Mouse (Mus musculus) frontal cortex, postnatal 36 days (tissue): ENCODE results near the gene Emsy.
A peak's percentile ranks its signal among the peaks of the same experiment; 100 is the strongest.

Source experiments
- DNase-seq, 2 experiments: peaks; one replicate each; pipeline ENCODE4 v3.0.0; 2022; ENCODE audit warnings: low spot score in 2 of 2

Gene Emsy

DNA sequence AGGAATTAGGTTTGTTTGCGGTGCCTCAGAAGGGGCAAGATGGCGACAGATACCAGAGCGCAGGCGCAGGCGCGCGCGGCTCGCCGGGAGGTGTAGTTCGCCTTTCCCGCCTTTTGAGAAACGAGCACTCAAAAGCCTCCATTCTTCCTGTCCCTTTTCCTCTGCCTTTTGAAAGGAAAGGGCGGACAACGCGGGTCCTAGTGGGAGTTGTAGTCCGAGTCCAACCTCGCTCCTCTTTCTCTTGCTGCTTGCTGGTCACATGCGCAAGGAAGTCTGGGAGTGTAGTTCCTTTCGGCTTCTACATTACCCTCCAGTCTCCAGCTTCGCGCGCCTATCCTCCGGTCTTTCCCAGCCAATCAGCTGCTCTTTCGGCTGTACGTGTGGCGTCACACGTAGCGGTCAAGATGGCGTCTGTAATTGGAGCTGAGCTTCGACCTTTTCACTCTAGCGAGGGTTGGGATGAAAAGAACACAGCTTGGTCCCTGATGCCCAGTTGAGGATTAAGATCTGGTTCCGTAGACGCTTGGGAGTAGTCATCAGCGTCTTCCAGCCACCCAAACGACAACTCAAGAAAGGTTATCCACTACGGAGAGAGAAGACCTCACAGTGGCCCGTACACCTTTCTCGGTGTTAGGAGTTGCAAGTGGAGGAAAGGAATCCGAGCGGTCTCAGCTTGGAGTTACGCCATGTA is at the start of gene Emsy:
TSS of gene Emsy (minus strand) at position 253 of the 691 bp plus-strand sequence.
- peak; percentile 97 for DNase-seq

DNA sequence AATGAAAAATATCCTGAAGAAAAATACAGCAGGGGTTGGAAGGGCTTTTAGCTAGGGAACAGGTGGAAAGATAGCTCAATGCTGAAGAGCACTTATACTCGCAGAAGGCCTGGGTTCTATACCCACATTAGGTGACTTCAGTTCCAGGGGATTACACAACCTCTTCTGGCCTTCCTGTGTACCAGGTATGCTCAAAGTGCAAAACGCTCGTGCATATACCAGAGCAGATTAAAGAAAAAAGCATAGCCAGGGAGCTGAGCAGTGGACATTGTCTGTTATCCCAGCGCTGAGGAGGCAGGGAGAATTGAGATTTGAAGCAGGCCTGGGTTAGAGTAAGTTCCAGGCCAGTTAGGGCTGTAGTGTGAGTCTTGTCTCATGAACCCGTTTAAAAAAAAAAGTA is 47.7 kb upstream of the Emsy start:
- no peak for DNase-seq

DNA sequence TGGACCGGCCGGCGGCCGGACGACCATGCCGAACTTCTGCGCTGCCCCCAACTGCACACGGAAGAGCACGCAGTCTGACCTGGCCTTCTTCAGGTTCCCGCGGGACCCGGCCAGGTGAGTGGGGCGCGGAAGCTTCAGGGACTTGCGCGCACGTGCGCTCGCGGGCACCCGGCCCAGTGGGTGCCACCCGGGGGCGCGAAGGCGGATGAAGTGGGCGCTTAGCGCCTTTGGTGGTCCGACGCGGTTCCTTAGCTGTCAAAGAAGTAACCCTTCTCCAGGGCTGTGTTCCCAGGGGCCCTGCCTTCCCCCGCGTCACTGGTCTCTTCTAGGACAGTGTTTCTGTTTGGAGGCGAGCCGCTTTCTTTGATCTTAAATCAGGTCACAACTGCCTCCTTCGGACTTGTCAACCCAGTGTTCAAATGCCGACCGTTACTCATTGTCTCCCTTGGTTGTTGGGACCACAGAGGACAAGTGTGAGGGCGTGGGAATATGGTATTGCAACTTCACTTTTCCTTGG is 46.8 kb upstream of the Emsy start:
- peak in 1 of 2 experiments; percentile 20 for DNase-seq

DNA sequence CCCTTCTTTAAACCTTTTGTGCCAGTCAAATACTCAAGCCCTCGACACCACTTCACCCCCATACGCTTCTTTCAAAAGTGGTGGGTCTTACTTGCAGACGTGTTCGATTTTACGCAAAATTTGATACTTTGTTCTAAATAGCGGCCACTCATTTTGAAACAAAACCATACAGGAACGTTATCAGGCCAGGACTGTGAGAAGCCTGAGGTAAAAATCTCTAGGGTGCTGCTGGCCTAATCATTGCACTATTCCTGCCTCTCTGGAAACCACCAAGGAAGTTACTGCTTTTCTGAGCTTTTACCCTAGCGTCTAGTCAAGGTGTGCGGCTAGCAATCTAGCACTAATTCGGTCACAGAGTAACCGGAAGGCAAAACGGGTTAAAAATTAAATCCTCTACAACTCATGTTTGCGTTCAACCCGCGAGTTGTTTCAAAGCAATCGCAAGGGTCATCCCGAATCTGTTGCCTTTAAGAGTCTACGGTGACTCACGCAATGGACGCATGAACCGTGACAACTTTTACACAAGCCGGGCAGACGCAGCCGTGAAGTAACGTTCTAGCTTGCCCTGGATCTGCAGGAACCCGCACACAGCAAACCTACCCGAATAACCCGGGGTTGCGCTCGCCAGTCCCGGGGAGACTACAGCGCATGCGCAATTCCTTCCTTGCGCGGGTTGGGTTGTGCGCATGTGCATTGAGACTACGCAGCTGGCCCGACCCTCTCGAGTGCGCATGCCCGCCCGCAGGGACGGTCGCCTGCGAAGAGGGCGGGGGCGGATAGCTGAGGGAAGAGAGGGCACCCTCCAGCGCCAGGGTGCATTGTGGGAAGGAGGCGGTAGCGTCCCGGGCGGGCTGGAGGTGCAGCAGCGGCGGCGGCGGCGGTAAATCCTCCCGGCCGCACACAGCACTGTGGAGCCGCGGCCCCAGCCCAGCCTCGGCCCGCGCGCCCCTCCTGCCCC is 46.0 kb upstream of the Emsy start, which contains the start of gene Thap12:
TSS of gene Thap12 (plus strand) at position 821 of the 958 bp plus-strand sequence.
- peak; percentile 99 to 100 for DNase-seq

DNA sequence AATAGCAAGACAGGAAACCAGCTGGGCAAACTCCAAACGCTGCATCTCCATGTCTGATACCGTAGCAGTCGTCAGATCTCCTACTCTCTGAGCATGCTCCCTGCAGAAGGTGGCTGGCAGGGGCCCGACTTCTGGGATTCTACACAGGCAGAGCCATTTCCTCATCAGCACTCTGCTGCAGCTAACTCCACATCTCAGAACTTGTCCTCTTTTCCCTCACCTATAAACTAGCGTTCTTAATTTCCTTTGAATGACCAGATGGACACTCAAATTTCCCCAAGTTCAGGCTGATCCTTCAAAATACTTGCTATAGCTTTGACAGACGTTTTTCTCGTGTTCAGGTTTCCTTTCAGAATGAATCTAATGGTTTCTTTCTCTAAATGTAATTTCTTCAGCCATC is 45.2 kb upstream of the Emsy start:
- DNase-seq: no peak

DNA sequence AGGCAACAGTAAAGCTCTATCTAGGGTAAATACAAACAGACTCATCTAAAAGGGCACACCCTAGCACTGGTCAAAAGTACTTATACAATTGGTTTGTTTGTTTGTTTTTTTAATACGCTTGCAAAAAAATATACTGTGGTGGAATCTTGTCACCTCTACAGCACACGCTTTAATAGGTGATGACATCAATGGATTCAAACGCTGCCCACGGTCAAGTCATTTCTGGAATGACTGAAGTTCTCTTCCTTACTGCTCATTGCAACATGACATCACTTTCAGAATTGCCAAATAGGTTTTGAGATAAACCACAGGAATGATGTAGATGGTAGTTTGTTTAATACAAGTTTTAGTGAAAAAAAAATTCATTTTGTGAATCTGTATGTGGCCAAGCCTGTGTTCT is 42.0 kb upstream of the Emsy start:
- DNase-seq: no peak

DNA sequence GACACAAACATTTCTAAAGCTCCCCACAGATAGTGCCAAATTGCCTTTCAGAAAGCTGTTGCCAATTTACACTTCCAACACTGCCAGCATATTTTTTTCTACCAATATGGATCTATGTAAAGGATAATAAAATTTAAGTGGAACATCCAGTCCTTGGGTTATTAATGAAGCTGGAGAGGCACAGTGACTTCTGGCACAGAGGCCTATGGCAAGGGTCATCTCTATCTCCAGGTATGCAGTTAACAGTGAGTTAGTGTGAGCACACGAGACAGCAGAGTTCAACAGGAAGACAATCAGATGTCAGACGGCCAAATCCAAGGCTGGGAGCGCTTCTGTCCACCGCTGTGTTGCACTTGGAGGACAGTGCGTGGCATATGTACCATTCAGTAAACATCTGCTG is 41.5 kb upstream of the Emsy start:
- no peak for DNase-seq

DNA sequence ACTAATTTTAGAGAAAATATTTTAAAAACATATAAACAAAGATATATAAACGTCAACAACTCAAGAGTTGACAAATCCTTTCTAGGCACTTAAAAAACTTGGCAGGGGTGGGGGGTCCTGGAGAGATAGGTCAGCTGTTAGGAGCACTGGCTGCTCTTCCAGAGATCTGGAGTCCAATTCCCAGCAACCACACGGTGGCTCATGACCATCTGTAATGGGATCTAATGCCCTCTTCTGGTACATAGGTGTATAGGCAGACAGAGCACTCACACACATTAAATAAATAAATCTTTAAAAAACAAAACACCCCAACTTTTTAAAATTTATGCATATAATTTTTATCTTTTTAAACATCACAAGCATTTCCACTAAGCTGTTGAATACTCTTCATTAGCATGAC is 40.9 kb upstream of the Emsy start:
- no peak for DNase-seq

DNA sequence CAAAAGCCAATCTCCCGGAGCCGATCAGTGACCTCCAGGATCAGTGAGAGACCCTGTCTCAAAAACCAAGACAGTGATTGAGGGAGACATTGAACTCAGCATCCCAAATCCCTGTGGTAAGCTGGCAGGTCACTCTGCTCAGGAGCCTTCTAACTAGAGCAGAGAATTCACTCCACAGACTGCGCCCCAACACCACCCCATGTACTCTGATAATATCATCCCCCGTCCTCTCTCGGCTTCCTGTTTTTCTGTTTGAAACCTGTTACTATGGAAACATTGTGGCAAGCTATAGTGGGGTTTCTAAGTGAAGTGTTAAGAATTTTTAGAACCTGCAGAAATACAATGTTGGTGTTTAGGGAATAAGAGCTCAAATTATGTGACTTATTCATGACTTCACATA is 37.5 kb upstream of the Emsy start:
- DNase-seq: peak in 1 of 2 experiments; percentile 33

DNA sequence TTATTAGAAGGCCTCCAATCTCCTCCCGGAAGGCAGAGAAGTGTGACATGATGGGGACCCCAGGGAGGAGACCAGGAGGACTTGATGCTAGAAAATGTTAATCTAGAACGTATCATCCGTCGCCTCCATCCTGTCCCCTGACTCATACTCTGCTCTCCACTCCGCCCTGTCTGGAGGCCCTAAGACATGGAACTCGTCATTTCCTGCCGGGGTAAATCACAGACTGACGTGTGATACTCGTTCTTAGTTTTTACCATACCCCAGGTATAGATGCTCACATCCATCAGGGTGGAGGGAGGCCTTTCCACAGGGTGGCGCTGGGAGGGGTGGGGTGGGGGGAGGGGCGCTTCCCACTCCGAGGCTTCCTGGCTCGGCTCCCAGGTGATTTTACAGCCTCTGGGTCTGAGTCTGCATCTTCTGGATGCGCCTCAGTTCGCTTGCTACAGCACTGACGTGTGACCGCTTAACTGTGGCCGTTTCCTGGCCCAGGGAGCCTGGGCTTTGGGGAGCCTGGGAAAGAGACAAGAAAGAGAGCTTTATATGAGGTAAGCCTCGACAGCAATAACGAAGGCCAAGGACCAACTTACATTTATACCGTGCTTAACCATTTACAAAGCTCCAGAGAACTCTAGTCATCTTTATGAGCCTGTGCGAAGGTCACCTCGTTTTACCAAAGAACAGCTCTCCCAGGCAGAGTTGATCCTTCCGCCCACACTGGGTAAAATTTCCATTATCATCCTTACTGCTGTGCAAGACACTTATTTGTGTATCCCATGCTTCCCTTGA is 36.4 kb upstream of the Emsy start:
- no peak for DNase-seq

DNA sequence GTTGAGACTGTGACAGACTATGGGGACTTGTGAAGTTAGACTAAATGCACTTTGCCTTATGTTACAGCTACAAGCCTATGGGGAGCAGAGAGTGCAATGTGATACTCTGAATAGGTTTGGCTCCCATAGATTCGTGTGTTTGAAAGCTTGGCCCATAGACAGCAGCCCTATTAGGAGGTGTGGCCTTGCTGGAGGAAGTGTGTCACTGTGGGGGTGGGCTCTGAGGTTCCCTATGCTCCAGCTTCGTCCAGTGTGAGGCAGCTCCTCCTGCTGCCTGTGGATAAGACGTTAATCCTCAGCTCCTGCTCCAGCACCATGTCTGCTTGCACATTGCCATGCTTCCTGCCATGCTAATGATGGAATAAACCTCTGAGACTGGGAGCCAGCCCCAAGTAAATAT is 34.2 kb upstream of the Emsy start:
- DNase-seq: no peak

DNA sequence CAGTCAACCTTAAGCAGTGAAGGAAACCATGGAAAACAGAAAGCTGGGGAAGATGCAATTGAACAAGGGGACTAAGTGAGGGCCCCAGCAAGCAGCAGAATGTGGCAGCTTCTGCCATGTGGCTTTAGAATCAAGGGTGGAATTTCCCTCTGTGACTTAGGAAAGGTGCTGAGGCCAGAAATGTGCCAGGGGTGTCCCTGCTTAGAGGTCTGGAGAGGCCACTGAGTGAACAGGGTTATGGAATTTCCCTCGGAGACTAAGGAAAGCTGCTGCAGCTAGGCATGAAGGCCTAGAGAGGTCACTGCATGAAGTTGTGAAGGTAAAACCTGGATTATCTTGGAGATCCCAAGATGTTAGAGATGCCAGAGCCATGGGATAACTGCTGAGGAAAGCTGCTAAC is 33.5 kb upstream of the Emsy start:
- DNase-seq: no peak

DNA sequence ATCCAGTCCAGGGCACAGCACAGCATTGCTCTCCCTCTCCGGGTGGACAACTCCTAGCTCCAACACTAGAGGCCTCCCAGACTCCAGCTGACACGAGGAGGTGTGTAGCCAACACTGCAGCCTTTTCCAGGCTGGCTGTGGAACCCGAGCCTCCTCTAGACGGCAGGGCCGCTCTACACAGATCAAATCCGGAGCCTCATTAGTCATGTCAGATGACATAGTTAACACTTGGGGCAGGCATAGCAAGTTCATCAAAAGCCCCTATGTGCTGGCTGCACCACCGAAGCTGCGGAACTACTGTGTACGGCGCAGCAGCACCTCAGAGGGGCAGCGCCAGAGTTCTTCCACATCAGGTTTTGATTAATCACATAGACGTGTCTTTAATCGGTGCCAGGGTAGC is 29.3 kb upstream of the Emsy start:
- DNase-seq: no peak

DNA sequence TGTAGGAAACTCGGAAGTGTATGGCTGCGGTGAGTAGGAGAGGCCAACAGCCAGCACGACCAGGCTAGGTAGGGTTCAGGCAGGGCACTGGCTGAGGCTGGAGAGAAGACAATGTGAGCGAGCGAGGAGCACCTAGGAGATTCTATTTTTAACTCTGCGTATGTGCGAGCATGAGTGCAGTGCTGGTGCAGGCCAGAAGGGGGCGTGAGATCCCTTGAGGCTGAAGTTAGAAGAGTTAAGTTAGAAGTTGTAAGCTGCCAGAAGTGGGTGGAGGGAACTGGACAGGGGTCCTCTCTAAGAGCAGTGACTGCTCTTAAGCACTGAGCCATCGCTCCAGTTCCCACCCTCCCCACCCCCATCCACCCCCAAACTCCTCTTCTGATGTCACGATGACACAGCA is 26.2 kb upstream of the Emsy start:
- no peak for DNase-seq

DNA sequence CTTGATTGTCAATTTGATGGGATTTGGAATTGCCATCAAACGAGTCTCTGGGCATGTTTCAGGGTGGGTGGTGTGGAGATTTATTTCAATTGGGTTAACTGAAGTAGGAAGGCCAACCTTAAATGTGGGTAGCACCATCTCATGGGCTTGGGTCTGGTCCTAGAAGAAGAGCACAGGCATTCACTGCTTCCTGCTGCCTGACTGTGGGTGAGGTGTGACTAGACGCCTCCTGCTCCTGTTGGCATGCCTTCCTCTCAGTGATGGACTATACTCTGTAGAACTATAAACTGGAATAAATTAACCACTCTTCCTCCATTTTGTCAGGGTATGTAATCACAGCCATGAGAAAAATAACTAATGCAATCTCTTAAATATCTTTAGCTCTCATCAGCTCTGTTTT is 24.1 kb upstream of the Emsy start:
- peak in 1 of 2 experiments; percentile 24 for DNase-seq

DNA sequence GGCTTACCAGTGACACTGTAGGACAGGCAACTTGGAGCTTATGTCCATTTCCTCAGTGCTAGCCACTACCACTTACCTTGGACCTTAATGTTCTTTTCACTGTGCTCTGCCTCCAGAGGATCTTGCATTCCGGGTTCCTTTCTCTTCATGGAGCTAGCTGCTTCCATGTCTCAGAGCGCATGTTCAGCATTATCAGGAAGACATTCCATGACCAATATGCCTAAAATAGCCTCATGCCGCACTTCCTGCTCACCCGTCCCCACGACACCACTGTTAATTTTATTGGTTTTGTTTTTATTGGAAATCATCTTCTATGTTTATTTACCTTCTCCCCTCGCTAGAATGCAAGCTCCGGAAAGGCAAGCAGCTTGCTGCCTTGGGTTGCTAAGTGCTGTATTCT is 21.9 kb upstream of the Emsy start:
- DNase-seq: no peak

DNA sequence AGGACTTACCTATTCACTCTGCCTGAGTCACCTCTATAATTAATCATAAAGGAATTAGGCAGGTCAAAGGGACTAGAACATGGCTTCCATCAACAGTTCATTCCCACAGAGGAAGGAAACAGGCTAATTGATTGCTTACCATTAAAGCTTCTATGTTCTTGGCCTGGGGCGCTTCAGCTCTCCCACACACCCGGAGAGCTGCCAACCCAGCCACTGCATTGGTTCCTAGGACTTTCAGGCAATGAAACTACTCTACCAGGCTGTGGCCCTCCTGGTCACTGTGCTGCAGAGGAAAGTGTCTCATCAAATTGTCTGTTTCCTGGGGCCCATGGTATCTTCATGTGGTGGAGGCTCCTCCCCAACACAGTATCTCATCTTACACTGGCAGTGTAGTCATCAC is 20.9 kb upstream of the Emsy start:
- no peak for DNase-seq

DNA sequence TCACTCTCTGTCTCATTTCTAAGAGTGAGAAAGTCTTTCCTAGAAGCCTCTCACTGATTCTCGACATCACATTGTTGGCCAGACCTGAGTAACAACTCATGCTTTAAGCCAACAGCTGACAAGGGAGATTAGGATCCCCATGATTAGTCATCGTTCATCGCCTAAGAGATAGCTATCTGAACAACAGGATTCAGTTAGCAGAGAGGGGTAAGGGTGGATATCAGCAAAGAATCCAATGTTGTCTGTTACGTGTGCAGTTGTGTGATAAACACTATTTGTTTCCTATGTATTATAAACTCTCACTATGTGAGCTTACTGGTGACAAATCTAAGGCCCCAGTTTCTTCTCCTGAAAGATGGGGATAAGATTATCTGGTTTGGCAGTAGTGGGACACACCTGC is 17.8 kb upstream of the Emsy start:
- DNase-seq: no peak

DNA sequence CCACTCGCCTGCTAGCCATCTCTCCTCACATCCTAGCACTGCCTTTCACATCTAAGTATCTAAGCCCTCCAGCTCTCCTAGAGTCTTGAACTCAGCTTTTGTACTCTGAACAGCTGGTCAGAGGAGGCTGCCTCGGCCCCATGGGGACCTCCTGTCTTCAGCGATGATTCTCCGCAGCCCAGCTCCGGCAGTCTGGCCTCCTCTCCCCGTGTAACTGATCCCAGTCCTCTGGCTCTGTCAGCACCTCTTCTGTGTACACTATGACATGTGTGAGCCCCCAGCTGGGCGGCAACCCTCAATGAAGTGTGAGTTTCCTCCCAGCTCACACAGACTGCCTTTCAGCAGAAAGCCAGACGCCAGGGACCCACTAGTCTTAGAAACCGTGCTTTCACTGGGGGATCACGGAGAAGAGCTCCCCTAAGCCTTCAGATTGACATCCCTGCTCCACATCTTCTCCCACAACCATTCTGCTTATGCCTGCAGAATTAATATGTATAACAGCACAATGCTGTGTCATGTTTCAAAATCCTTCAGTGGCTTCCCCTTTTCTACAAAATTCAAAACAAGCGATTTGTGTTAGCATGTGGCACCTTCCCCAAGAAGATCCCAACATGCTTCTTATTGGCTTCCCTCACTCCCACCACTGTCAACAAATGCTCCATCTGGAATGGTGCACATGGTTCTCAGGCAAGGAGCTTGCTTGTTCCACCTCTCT is 15.8 kb upstream of the Emsy start:
- no peak for DNase-seq

DNA sequence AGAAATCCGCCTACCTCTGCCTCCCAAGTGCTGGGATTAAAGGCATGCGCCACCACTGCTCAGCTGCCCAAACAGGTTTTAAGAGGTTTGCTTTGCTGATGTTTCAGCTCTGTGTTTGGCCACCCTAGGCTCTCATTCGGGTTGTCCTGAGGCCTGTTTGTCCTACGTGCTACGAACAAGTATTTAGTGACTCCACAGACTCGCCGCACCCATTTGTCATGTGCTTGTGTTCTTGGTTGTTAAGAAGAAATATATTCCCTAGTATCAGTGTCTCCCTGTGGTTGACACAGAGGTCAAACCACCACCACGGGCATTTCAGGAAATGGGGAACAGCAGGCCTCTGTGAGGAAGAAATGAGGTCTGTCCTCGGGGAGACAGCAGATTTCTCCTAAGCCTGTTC is 14.8 kb upstream of the Emsy start:
- DNase-seq: no peak

DNA sequence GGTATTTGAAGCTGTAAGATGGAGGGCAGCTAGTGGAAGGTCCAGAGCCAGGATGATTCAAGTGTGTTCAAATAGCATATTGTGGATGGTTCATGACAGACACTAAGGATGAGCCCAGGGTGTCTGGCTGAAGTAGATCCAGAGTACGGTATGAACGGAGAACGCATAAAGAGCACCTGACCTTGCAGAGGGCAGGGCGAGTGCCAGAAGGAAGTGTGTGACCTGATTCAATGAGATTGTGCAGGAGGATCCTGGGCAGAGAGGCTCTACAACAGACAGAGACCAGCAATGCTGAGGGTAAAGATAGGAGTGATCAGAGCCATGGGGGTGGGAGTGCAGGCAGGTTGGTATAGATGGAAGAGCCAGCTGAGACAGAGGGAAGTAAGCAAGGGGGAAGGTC is 14.2 kb upstream of the Emsy start:
- no peak for DNase-seq
